Mouse (Mus musculus) spleen, adult 2 months (tissue): Measurements from ENCODE around the gene Hsbp1. TPM values are rescaled to one million over a fixed set of nuclear protein-coding genes. Genes with fewer than 3 reads are reported as not detected.

Experiments
- DNase-seq, 2 experiments: peaks; one replicate each; pipeline versions ENCODE4 v3.0.0 to v3.0.0-alpha.2; 2012 to 2021; ENCODE audit warnings: low spot score in 2 of 2, low read depth in 1 of 2
- H3K27ac ChIP-seq: fragments of 200-500 bp; 2 replicates; pipeline ENCODE4 v1.5.1; 2012; ENCODE audit warnings: low read length, inconsistent platforms; ENCODE audit not compliant: insufficient read depth
- H3K27me3 ChIP-seq: fragments of 200-500 bp; 2 replicates; pipeline ENCODE4 v1.6.1; 2012; ENCODE audit warnings: mild to moderate bottlenecking, moderate library complexity, low read length, inconsistent platforms; ENCODE audit not compliant: control insufficient read depth, insufficient read depth
- H3K36me3 ChIP-seq: fragments of 200-500 bp; 2 replicates; pipeline ENCODE4 v1.6.1; 2012; ENCODE audit warnings: mild to moderate bottlenecking, low read length, inconsistent platforms; ENCODE audit not compliant: control insufficient read depth, insufficient read depth
- H3K4me1 ChIP-seq: fragments of 200-500 bp; 2 replicates; pipeline ENCODE4 v1.6.1; 2011; ENCODE audit warnings: inconsistent platforms; ENCODE audit not compliant: control insufficient read depth, insufficient read depth, insufficient read length
- H3K4me3 ChIP-seq: fragments of 200-500 bp; 2 replicates; pipeline ENCODE4 v1.5.1; 2011; ENCODE audit warnings: mild to moderate bottlenecking, inconsistent platforms; ENCODE audit not compliant: insufficient read depth, insufficient read length; ENCODE audit errors: extremely low read depth
- CTCF ChIP-seq: fragments of 200-500 bp; IDR thresholded peaks from 2 replicates; pipeline ENCODE4 v1.5.1; 2011; ENCODE audit warnings: mild to moderate bottlenecking, inconsistent platforms; ENCODE audit not compliant: insufficient read depth, insufficient read length, insufficient replicate concordance; ENCODE audit errors: extremely low read depth
- POLR2A ChIP-seq: fragments of 200-500 bp; IDR thresholded peaks from 2 replicates; pipeline ENCODE4 v1.6.1; 2011; ENCODE audit warnings: low read depth, low read length, inconsistent platforms
- WGBS: fragments of 180-500 bp; shearing (Covaris S2); methylation state at CpG from one replicate; pipeline ENCODE4 v1.1.7; 2018; 5-methylcytosine and 5-hydroxymethylcytosine counted together
- polyA plus RNA-seq: library from polyadenylated mRNA; depleted of rRNA; stranded (reverse); fragments of >200 nt; gene quantifications from 2 replicates; pipeline ENCODE4 v1.2.3, GENCODE M21; 2012

Gene Hsbp1
- polyA plus RNA-seq, 1 experiment: 39.1 TPM

DNA sequence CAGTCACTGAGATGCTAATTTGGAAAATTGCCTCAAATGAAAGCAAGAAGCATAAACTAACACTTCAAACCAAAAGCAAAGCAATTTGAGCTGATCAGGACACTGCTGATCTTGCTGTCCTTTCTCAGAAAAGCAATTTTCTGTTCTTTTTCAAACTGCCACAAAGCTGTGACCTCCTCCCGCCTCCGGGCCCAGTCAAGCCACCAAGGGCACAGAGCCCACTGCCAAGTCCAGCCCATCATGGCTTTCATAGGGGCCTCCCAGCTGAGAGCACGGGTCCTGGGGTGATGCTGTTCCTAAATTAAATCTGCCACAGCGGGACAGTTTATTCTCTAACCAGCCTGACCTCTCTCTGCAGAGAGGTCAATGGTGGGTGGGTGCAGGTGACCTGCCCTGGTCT, 4.7 kb upstream of the Hsbp1 start:
- no peak for TF ChIP-seq POLR2A
- no peak for TF ChIP-seq CTCF
- Histone ChIP-seq H3K27me3 (0 out of 2 replicates have a peak, but pooled peaks cover 2% of the 10 kb centered on the region), H3K36me3 (no peaks in the 10 kb centered on the region), H3K4me1 (no peaks in the 10 kb centered on the region), H3K27ac (no peak overlapping the region), H3K4me3 (no peak overlapping the region)
- no peak for DNase-seq
- 87% methylated on average over 4 of the region's 4 CpGs for WGBS

DNA sequence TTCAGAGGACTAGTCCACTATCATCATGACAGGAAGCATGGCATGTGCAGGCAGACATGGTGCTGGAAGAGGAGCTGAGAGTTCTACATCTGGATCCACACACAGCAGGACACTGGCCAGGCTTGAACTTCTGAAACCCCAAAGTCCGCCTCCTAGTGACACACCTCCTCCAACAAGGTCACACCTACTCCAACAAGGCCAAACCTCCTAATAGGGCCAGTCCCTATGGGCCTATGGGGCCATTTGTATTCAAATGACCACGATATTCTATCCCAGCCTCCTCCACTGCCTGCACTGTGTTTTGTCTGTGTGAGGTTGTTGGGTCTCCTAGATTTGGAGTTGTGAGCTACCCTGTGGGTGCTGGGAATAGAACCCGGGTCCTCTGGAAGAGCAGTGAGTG, 682 bp upstream of the Hsbp1 start:
- Histone ChIP-seq H3K36me3 (peaks cover 10% of the 10 kb centered on the region), H3K27ac (no peak overlapping the region), H3K27me3 (0 out of 2 replicates have a peak, but pooled peaks cover 2% of the 10 kb centered on the region), H3K4me3 (no peak overlapping the region), H3K4me1 (peaks cover 13% of the 10 kb centered on the region; the same call in 1 of the 2 replicates)
- TF ChIP-seq CTCF (no peak), POLR2A (no peak)
- WGBS: 88% methylated on average over 3 of the region's 3 CpGs
- DNase-seq: no peak

- H3K27ac ChIP-seq: no peak overlapping the region
- peaks cover 13% of the 10 kb centered on the region; the same call in 1 of the 2 replicates for H3K4me1 ChIP-seq
- 29% methylated on average over 22 of the region's 22 CpGs for WGBS
- peaks cover 19% of the 10 kb centered on the region for H3K36me3 ChIP-seq
- no peaks in the 10 kb centered on the region for H3K27me3 ChIP-seq
- peak overlapping the region; percentile 81 for H3K4me3 ChIP-seq
- no peak for TF ChIP-seq POLR2A
- no peak for TF ChIP-seq CTCF
- DNase-seq: no peak
These were observed 868 bp downstream of the Hsbp1 start for GRCm38 (mm10) chr8:119345029-119345682.

DNA sequence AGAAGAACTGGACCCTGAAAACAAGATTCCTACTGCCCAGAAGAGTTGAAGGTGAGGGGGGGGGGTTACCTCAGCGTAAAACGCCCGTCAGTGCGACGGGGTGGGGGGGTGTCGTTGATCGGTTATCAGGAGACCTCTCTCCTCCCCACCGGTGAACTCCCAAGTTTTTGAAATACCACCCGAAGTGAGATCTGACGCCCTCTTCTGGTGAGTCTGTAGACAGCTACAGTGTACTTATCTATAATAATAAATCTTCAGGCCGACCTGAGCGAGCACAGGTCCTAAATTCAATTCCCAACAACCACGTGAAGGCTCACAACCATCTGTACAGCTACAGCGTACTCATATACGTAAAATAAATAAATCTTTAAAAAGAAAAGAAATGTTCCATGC, 1.4 kb downstream of the Hsbp1 start:
- no peak overlapping the region for H3K4me3 ChIP-seq

GRCm38 (mm10) chr8:119351647-119352046, 7.4 kb downstream of the Hsbp1 start:
- Histone ChIP-seq H3K36me3 (peaks cover 20% of the 10 kb centered on the region), H3K27ac (no peak overlapping the region), H3K4me3 (no peak overlapping the region), H3K27me3 (no peaks in the 10 kb centered on the region), H3K4me1 (peaks cover 13% of the 10 kb centered on the region; the same call in 1 of the 2 replicates)
- TF ChIP-seq CTCF (no peak), POLR2A (no peak)
- 97% methylated on average over 19 of the region's 19 CpGs for WGBS
- no peak for DNase-seq

More for the DNA sequence above, 1.4 kb downstream of the Hsbp1 start:
- H3K4me1 ChIP-seq: peaks cover 13% of the 10 kb centered on the region; the same call in 1 of the 2 replicates
- no peak overlapping the region for H3K27ac ChIP-seq
- peaks cover 20% of the 10 kb centered on the region for H3K36me3 ChIP-seq
- TF ChIP-seq POLR2A (no peak), CTCF (no peak)
- WGBS: 87% methylated on average over 15 of the region's 15 CpGs
- no peaks in the 10 kb centered on the region for H3K27me3 ChIP-seq
- DNase-seq: no peak

DNA sequence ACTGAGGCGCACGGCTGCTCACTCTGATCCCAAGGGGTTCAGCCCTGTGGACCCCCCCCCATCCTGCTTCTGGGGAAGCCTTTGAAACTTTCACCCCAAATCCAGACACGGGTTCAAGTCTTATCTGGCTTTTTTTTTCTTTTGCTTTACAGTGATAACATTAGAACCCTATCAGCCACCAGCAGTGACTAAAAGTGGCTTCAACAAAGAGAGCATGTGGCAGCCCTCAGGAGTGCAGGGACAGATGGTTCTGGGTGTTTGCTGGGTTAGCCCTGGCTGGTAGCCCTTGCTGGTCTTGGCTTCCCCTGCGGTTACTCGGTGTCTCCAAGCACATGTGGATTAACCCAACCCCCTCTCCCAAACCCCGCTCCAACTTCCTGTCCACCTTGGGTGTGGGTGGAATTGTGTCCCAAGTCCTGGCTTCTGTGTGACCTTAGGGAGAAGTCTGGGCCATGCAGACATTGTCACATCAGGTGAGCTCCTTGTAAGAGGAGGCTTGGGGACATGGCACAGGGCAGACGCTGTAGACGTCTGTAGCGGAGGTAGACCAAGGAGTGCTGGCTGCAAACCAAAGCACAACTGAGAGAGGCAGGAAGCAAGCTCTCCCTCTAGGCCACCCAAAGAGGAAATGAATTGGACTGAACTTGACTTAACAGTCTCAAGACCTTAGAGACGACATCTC, 8.8 kb downstream of the Hsbp1 start:
- Histone ChIP-seq H3K4me3 (peak overlapping the region; percentile 4; the same call in 1 of the 2 replicates), H3K36me3 (peaks cover 15% of the 10 kb centered on the region), H3K4me1 (peaks cover 7% of the 10 kb centered on the region; the same call in 1 of the 2 replicates), H3K27me3 (no peaks in the 10 kb centered on the region), H3K27ac (0 out of 2 replicates have a peak overlapping the region, but pooled peaks have one; percentile 28)
- no peak for DNase-seq
- 12% methylated on average over 10 of the region's 10 CpGs for WGBS
- TF ChIP-seq POLR2A (no peak), CTCF (no peak)
